Mouse (Mus musculus) kidney, postnatal 14 days (tissue): ENCODE measurements around the gene Mmd2.

ENCODE experiments used
- DNase-seq: peaks from one replicate; pipeline ENCODE4 v3.0.0; 2022; ENCODE audit warnings: mixed read lengths

Mmd2 gene

DNA sequence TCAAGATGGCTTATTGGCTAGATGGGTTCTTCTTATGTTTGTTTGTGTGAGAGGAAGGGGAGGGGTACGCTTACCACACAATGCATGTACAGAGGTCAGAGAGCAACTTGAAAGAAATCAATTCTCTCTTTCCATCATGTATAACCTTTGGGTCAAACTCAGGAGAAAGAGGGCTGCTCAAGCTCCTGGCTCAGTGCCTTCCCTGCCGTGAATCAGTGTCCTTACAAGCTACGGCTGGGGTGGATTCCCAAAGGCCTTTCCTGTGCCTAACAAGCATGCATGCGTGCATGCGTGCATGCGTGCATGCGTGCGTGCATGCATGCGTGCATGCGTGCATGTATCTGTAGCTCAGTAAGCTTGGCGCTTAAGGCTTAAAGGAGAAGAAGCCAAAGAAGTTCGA lies 3.3 kb downstream of the Mmd2 start:
- no peak for DNase-seq

DNA sequence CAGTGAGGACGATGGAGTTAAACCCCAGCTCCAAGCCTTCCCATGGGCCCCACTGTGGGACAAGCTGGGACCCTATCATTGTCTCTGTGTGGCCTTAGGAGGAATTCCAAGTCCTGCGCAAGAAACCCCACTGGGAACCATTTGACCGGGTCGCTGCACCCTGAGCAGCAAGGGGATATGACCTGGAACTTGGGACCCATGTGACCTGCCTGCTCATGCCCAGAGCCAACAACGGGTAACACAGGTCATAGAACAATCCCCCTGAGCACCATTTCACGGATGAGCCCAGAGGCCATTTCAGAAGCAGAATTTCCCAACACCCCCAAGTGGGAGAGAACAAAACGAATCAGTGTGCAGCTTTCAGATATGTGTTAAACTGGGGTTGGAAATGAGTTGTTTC lies 4.2 kb downstream of the Mmd2 start:
- DNase-seq = no peak

- DNase-seq = peak; percentile 32
Observed at GRCm38 (mm10) chr5:142597648-142598390, 10.8 kb downstream of the Mmd2 start.

GRCm38 (mm10) chr5:142596723-142597122 lies 11.9 kb downstream of the Mmd2 start:
- DNase-seq = no peak

GRCm38 (mm10) chr5:142595698-142596097 lies 12.9 kb downstream of the Mmd2 start:
- no peak for DNase-seq

DNA sequence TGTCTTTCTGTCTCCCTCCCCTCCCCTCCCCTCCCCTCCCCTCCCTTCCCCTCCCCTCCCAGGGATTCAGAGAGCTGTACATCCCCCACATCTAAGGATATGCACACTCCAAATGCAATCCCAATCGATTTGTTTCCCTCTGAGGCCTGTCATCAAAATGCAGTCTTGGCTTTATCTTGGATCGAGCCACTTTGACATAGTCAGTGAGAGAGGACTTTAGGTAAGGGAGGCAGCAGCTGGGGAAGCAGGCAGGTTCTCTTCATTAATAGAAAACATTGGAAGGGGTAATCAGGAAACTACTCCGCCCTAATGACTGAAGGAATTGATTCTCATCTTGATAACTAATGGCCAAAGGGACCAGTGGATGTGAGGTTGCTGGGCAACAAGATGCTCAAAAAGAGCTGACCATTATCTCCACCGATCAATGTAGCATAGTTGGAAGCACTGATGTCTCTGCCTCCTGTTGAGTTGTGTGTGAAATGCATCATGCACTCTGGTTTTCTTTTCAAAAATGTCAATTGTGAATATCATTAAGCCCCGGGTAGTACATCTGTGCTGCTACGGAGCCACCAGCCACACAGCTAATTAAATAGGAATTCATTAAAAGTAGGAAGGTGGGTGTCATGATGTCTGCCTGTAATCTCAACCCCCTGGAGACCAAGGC lies 17.5 kb downstream of the Mmd2 start:
- no peak for DNase-seq

DNA sequence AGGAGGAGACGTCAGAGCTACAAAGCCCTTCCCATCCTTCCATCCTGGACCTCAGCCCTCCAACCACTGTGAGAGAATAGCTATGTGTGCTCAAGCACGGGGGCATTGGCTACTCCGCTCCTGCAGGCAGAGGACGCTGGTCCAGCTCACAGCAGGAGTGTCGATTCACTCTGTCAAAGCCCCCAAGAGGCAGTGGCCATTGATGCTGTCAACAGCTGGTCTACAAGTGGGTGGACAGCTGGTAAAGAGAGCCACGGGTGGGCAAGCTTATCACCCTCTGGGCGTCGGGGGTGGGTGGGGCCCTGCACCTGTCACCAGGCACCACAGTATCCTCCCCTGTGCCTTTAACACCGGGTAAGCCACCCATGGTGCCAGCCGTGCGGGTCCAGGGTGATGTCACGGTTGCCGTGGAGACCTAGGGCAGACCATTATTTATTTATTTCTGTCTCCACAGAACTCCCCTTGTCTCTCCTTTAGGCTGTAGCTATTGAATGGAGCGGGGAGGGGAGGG lies 24.9 kb downstream of the Mmd2 start:
- DNase-seq = no peak

GRCm38 (mm10) chr5:142581517-142581916 lies 27.1 kb downstream of the Mmd2 start:
- DNase-seq = peak; percentile 62

DNA sequence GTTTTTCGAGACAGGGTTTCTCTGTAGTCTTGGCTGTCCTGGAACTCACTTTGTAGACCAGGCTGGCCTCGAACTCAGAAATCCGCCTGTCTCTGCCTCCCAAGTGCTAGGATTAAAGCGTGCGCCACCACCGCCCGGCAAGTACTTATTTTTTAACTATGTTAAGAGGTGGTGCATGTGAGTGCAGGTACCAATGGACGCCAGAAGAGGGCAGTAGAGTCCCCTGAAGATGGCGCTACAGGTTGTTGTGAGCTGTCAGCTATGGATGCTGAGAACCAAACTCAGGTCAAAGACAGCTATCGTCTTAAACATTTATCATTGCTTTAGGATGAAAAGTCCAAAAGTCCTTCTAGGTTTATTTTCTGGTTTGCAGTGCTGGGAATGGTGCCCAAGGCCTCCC lies 30.4 kb downstream of the Mmd2 start:
- DNase-seq = no peak

- peak; percentile 14 for DNase-seq
Observed at GRCm38 (mm10) chr5:142576832-142577231, 31.8 kb downstream of the Mmd2 start.

GRCm38 (mm10) chr5:142574323-142575057 lies 34.1 kb downstream of the Mmd2 start:
- no peak for DNase-seq

GRCm38 (mm10) chr5:142564606-142565005 lies 44.0 kb downstream of the Mmd2 start:
- DNase-seq = no peak

GRCm38 (mm10) chr5:142560261-142560660 lies 48.3 kb downstream of the Mmd2 start:
- no peak for DNase-seq

DNA sequence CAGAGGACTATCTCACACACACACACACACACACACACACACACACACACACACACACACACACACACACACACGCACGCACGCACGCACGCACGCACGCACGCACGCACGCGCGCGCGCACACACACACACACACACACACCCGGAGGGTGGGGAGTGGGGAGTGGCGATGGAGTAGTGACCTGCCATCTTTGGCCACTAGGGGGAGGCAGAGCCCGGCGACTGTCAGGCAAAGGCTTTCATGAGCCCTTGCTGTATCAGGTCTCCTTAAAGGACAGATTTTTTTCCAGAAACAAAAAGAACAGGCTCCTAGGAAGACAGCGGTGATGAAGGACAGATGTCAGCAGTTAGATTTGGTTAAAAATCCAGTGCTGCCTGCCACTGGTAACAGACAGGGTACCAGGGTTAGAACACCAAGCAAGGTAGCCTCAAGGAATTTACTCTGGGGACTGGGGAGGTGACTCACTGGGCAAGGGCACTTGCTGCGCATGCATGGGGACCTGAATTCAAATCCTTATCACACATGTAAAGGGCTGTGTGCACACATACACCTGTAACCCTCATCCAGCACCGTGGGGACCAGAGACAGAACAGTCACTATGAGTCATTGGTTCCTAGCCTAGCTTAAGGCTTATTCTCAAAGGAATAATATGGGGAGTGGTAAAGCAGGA lies 51.1 kb downstream of the Mmd2 start:
- peak; percentile 53 for DNase-seq

GRCm38 (mm10) chr5:142556721-142557120 lies 51.9 kb downstream of the Mmd2 start:
- DNase-seq = no peak

- no peak for DNase-seq
Observed at GRCm38 (mm10) chr5:142555866-142556265, 52.7 kb downstream of the Mmd2 start.

DNA sequence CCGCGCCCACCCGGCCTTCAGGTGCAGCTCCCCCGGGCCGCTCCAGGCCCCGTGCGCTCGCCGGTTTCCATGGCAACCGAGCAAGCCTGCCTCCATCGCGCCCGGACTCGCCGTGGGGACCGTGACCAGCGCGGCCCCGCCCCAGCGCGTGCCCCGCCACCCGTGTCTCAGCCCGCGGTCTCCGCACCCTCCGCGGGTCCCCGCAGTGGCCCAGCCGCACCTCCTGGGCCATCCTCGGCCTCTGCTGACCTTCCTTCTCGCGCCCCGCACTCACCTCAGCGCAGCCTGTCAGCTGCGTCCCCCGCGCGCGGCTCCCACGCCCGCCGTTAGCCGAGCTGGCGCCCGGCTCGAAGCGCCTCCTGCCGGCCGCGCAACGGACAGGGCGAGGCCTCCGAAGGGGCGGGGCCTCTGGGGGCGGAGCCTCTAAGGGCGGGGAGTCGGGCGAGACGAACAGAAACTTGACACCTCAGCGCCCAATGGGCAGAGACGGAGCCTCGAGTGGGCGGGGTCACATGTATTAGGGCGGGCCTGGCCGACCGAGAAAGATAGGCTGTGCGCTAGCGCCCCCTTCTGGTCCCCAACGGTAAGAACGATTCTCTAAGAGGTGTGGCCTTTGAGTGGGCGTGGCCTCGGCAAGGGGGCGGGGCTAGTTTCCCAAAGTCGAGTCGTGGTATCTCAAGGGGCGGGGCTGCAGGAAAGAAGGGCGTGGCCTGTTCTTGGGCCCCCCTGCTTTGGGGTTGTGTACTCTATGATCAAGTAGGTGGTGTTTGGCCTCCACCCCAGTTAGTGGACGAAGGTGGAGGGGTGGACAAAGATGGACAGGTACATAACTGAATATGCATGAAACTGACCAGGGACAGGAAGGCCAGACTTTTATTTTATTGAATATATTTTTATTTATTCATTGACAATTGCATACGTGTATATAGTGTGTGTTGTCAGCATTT lies 57.6 kb downstream of the Mmd2 start, which contains the start of gene Radil:
Gene Radil (minus strand): TSS at position 393 of the 947 bp plus-strand sequence.
- peak; percentile 94 for DNase-seq

DNA sequence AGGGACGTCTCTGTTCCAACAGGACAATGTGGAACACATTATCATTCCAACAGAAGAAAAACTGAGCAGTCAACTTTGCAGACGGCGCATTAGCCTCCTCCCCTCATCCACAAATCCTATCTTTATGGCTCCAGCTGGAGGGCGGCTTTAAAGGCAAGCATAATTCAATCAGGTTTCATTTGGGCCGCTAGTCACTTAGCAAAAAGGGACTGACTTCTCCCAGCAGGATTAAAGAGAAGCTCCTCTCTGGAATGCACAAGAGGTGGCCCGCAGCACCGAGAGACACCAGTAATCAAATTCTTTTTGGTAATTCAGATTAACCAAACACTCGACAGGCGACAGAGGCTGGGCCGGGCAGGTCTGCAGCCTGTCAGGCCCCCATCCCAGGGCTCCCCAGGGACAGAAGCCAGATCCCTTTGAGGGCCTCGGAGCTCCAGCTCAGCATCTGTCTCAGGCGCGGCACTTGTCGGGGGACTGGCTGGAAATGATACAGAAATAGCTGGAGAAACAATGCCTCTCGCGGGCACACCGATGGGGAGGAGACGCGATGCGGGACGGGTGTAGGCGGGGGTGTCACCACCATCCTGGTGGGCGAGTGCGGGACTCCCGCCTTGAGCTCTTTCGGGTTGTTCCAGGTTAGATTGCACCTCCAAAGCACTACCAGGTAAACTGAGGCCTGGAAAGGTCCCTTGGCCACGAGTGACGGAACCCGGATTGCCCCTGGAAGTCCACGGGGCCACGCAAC lies 58.5 kb downstream of the Mmd2 start:
- peak; percentile 46 for DNase-seq

DNA sequence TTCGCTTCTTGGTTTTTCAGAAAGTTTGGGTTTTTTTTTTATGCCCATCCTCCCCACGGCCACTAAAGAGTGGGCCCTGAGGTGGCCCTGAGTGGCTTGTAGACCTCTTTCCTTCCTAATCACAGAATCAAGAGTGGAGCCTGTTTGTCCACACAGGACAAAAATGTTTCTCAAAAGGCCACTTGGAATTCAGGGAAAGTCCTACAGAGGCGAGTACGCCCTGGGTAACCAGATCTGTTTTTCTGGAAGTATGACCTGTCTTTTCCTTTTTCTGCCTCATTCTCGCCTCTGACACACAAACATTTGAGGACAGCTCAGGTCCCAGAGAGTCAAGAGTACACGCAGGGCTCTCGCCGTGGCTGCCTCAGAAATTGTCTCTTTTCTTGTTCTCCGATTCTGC lies 59.2 kb downstream of the Mmd2 start:
- DNase-seq = no peak

GRCm38 (mm10) chr5:142547066-142547465 lies 61.5 kb downstream of the Mmd2 start:
- no peak for DNase-seq

GRCm38 (mm10) chr5:142546344-142546743 lies 62.3 kb downstream of the Mmd2 start:
- no peak for DNase-seq
